In genomic region chr6:98635816-98636215, GRCm38 (mm10) we compare ENCODE assay signal across 27 mouse cellular contexts.
A peak's percentile ranks its signal among the peaks of the same experiment; 100 is the strongest.
DNase-seq lines count a peak whose midpoint lies in the region; ATAC-seq and TF ChIP-seq lines count a peak whose summit lies in the region.
"Had no signal": no experiment of that assay in that cellular context is flagged by ENCODE, and none has a peak within 500 bp of the region (broad histone marks: within the 10 kb centered on the region; RNA-seq: fewer than 3 reads in every experiment).

No protein-coding gene starts in this region.

- no peak overlapping the region for H3K27ac ChIP-seq in heart, adult 2 months
- H3K27ac ChIP-seq: embryonic facial prominence, embryonic 10.5 days; embryonic facial prominence, embryonic 15.5 days; hindbrain, embryonic 12.5 days; hindbrain, postnatal 0 days; intestine, embryonic 15.5 days; limb, embryonic 12.5 days; liver, embryonic 15.5 days; midbrain, embryonic 12.5 days; stomach, embryonic 15.5 days had no signal

- H3K36me3 ChIP-seq in heart, adult 2 months (ENCODE audit: control insufficient read depth, insufficient read depth, low read length): no peaks in the 10 kb centered on the region
- H3K36me3 ChIP-seq: embryonic facial prominence, embryonic 10.5 days; embryonic facial prominence, embryonic 15.5 days; hindbrain, embryonic 12.5 days; intestine, embryonic 15.5 days; limb, embryonic 12.5 days; liver, embryonic 15.5 days; midbrain, embryonic 12.5 days; stomach, embryonic 15.5 days had no signal

- no peaks in the 10 kb centered on the region for H3K4me1 ChIP-seq in heart, adult 2 months (ENCODE audit: control insufficient read depth, insufficient read depth, low read length)
- H3K4me1 ChIP-seq: liver, embryonic 15.5 days had no signal

- no peak for TF ChIP-seq POLR2A in heart, adult 2 months (IDR thresholded peaks at IDR 0.05; ENCODE audit: insufficient read depth, low read depth, low read length)

- TF ChIP-seq EP300 in heart, adult 2 months (IDR thresholded peaks at IDR 0.05; ENCODE audit: insufficient read depth, low read depth, low read length): no peak

- no peaks in the 10 kb centered on the region for H3K27me3 ChIP-seq in heart, adult 2 months (ENCODE audit: control insufficient read depth, insufficient read depth, low read length)
- H3K27me3 ChIP-seq: embryonic facial prominence, embryonic 15.5 days; hindbrain, embryonic 12.5 days; intestine, embryonic 15.5 days; limb, embryonic 12.5 days; liver, embryonic 15.5 days; megakaryocyte, embryonic 14.5 days; midbrain, embryonic 12.5 days; stomach, embryonic 15.5 days had no signal

- 72% methylated on average over 6 of the region's 6 CpGs for whole genome bisulfite sequencing in heart, adult 2 months

- no peak for TF ChIP-seq CTCF in heart, adult 2 months (IDR thresholded peaks at IDR 0.05)

- H3K4me3 ChIP-seq in heart, adult 2 months: no peak overlapping the region
- H3K4me3 ChIP-seq: embryonic facial prominence, embryonic 10.5 days; embryonic facial prominence, embryonic 15.5 days; hindbrain, embryonic 12.5 days; intestine, embryonic 15.5 days; limb, embryonic 12.5 days; liver, embryonic 15.5 days; megakaryocyte, embryonic 14.5 days; midbrain, embryonic 12.5 days; stomach, embryonic 15.5 days had no signal

- intact Hi-C loops in heart, adult 2 months (cut with DNase I): no loop called here

- no peak overlapping the region for H3K9ac ChIP-seq in heart, adult 2 months (ENCODE audit: low read depth, low read length)
- H3K9ac ChIP-seq: embryonic facial prominence, embryonic 15.5 days; hindbrain, embryonic 12.5 days; intestine, embryonic 15.5 days; limb, embryonic 12.5 days; liver, embryonic 15.5 days; lung, embryonic 14.5 days; midbrain, embryonic 12.5 days; stomach, embryonic 15.5 days had no signal

- no peak for ATAC-seq in monocyte, adult 5-6 weeks (replicated peaks; ENCODE audit: insufficient number of reproducible peaks, low FRiP score, low TSS enrichment, poor library complexity, severe bottlenecking)
- ATAC-seq: forebrain, embryonic 14.5 days; hindbrain, postnatal 0 days; intestine, embryonic 15.5 days had no signal

- peak; percentile 23 for DNase-seq in heart, adult 11 months
- no peak for DNase-seq in heart, adult 2 months
- DNase-seq in NIH3T3 (ENCODE audit: low read depth): peak; percentile 30
- peak; percentile 23 to 41 for DNase-seq in left cerebral cortex, adult 8-10 months (ENCODE audit: low spot score in 2 of 2)
- peak; percentile 31 for DNase-seq in right cerebral cortex, postnatal 25 days
- DNase-seq in adrenal gland, postnatal 10 days: no peak
- DNase-seq: adrenal gland, postnatal 25 days; cerebellum, adult 2 months; gastrocnemius, postnatal 14 days; heart, postnatal 36 days; kidney, adult 8-10 months; kidney, postnatal 14 days; layer of hippocampus, adult 9-11 months; lung, embryonic 14.5 days; lung, postnatal 36 days had no signal

- H3K79me2 ChIP-seq in heart, adult 2 months (replicated peaks; ENCODE audit: control insufficient read depth, insufficient read depth, low read length): no peaks in the 10 kb centered on the region

Comparison
In these comparisons a context has a peak if more than half of its experiments do, and no peak if none do; other contexts are left out.
1. DNase-seq: peak in heart, adult 11 months (single experiment), NIH3T3 (single experiment), left cerebral cortex, adult 8-10 months (2 of 2) and right cerebral cortex, postnatal 25 days (single experiment); none in heart, adult 2 months (0 of 2) and adrenal gland, postnatal 10 days (single experiment).